Mouse (Mus musculus) E14TG2a.4 (cell line): ENCODE measurements around the gene Zic2.
"Not testable (repeated sequence)": the region's sequence is repeated elsewhere in the genome, so short reads cannot be mapped to it uniquely, and the experiment has no call there.

ENCODE experiments used
- H3K27me3 ChIP-seq: 2 replicates; pipeline ENCODE4 v1.6.1; 2014; ENCODE audit warnings: low read length, control low read depth; ENCODE audit not compliant: insufficient read depth
- H3K36me3 ChIP-seq: 2 replicates; pipeline ENCODE4 v1.6.1; 2014; ENCODE audit warnings: low read length, control low read depth; ENCODE audit not compliant: insufficient read depth
- H3K4me1 ChIP-seq: replicated peaks from 2 replicates; pipeline ENCODE4 v1.6.1; 2014; ENCODE audit warnings: low read depth, low read length, control low read depth
- H3K4me3 ChIP-seq: replicated peaks from 2 replicates; pipeline ENCODE4 v1.5.1; 2014; ENCODE audit warnings: mild to moderate bottlenecking, low read length
- H3K9me3 ChIP-seq: 2 replicates; pipeline ENCODE4 v1.6.1; 2014; ENCODE audit warnings: low read length, control low read depth
- CTCF ChIP-seq: conservative IDR thresholded peaks from 2 replicates; pipeline ENCODE4 v1.5.1; 2014; ENCODE audit warnings: low read length
- NANOG ChIP-seq: IDR thresholded peaks from 2 replicates; pipeline ENCODE4 v1.6.1; 2014; ENCODE audit warnings: borderline replicate concordance, low read length, mixed read lengths
- POU5F1 ChIP-seq: IDR thresholded peaks from 2 replicates; pipeline ENCODE4 v1.6.1; 2014; ENCODE audit warnings: low read length, borderline replicate concordance

Gene Zic2

DNA sequence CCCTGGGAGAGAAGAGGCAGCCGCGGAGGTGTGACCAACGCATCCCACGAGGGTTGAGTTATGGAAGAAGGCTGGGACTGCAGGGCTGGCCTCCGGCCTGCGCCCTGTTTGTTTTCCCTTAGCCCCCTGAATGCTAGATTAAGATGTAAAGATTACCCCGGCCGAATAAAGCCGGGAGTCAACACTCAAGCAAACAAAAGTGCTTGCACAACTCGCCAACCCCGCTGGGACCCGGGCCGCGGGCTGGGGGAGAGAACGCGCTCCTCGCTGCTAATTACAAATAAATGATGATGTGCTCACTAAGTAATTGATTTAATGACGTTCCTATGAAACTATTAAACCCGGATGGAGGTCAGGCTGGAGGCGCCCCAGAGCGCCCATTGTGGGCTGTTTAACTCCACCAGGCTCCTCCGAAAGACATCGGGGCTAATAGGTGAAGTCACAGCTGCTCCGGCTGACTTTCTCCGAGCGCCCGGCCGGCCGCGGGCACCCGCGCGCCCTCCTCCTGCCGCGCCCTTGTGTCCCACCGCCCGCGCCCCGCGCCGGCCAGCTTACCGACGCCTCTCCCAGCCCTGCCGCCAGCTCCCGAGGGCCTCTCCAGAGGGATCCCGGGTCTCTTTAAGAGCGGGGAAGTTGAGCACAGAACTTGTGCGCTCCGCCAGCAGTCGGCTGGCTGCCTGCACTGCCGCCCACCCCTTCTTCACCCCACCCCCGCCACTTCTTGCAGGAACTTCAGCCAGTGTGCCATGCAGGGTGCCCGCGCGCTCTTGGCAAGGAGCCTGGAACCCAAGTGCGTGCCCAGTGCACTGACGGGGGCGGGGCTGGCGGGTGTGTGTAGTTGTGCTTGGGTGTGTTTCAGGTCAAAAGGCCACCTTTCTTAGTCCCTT is 24.5 kb upstream of the Zic2 start, which contains the start of gene Gm5089:
Gene Gm5089, minus strand, starts transcription at position 620 of the 887 bp plus-strand sequence.
- Histone ChIP-seq H3K4me3 (peak within 1 kb of the TSS; percentile 75), H3K27me3 (peaks cover 51% of the 10 kb centered on the region), H3K9me3 (no peaks in the 10 kb centered on the region), H3K4me1 (peaks cover 50% of the 10 kb centered on the region), H3K36me3 (peaks cover 5% of the 10 kb centered on the region)
- no peak for TF ChIP-seq NANOG
- TF ChIP-seq POU5F1: no peak
- TF ChIP-seq CTCF: no peak

DNA sequence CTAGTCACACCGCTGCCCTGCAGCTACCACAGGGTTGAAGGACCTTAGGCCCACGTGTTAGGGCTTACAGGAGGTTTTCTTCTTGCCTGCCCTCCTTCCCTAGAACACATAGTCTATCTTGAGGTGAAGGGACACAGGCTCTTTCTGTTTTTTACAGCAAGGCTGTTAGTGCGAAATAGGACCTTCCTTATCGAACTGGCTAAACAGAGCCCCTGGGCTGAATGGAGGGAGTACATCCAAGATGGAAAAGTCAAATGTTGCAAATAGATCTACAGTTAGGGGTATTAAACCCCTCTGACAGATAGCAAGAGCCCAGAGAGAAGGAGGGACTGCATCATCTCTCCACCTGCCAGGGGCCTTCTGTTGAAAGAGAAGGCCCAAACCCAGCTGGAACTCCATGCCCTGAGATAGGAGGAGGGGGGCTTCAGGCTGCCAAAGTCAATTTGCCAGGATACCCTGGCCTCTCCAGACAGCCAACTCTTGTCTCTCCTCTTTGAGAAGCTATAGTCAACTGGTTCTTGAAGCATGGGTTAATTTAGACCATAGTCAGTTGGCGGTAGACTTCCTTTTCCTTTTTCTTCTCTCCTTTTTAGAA is 23.6 kb upstream of the Zic2 start:
- H3K4me3 ChIP-seq: peak overlapping the region; percentile 75
- peaks cover 51% of the 10 kb centered on the region for H3K27me3 ChIP-seq
- H3K9me3 ChIP-seq: no peaks in the 10 kb centered on the region
- TF ChIP-seq NANOG (no peak), POU5F1 (no peak), CTCF (no peak)
- H3K36me3 ChIP-seq: peaks cover 13% of the 10 kb centered on the region
- H3K4me1 ChIP-seq: peaks cover 54% of the 10 kb centered on the region

DNA sequence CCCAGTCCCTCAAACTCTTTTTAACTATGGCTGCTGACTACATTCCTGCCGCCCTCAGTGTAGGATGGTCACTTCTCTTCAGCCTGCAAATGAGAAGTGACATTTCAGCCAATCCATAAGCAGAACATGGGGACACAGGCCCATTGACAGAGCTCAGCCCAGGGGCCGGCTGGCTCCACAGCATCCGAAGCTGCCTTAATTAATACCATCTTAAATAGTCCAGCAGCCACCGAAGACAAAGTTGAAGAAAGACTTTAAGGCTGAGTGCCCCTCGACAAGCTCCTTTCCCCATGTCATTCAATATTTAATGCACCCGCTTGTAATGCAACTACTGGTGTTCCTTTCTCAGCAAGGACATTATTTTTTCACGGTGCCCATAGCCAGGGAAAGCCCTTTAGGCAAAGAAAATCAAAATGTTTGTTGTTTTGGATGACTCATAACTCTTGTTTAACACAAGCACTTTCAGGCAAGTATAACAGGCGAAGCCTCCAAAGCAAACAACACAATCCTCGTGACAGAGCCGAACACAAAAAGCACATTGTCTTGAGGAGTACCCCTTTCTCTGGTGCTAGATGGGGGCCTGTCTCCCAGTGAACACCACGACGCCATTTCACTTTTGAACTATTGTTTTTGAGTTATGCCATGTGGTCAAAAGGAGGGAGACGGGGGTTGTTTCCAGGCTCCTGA is 22.4 kb upstream of the Zic2 start:
- Histone ChIP-seq H3K4me1 (peaks cover 54% of the 10 kb centered on the region), H3K4me3 (0 out of 2 replicates have a peak overlapping the region, but pooled peaks have one; percentile 49), H3K27me3 (peaks cover 49% of the 10 kb centered on the region), H3K9me3 (no peaks in the 10 kb centered on the region), H3K36me3 (peaks cover 14% of the 10 kb centered on the region)
- TF ChIP-seq POU5F1: no peak
- no peak for TF ChIP-seq CTCF
- TF ChIP-seq NANOG: no peak

DNA sequence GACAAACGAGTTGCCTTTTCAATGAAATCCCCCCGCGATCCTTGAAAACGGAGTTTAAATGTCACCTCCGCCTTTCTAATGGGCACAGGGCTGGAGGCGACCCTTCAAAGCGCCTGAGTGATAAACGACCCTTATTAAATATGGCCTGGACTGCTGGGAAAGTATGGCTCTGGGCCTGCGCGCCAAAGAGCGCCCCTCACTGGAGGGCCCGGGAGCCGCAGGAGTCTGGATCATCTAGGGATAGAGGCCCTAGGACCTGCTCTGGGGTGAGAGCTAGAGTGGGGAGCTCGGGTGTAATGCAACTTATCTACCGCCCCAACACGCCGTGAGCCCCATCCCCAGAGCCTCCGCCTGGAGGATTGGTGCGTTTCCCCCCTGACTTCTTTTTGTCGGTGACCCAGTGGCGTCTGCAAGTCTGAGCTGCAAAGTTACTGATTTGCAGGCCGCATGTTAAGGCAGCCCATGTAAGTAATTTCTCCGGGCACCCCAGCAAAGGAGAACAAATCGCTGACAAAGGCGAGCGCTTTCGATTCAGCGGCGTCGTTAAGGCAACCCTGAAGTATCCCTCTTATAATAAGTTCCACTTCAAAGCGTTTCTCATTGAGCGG is 21.7 kb upstream of the Zic2 start:
- TF ChIP-seq NANOG (no peak), CTCF (peak; percentile 68), POU5F1 (no peak)
- Histone ChIP-seq H3K36me3 (peaks cover 20% of the 10 kb centered on the region), H3K4me3 (peak overlapping the region; percentile 49; the same call in 1 of the 2 replicates), H3K4me1 (peaks cover 54% of the 10 kb centered on the region), H3K27me3 (peaks cover 46% of the 10 kb centered on the region), H3K9me3 (no peaks in the 10 kb centered on the region)

DNA sequence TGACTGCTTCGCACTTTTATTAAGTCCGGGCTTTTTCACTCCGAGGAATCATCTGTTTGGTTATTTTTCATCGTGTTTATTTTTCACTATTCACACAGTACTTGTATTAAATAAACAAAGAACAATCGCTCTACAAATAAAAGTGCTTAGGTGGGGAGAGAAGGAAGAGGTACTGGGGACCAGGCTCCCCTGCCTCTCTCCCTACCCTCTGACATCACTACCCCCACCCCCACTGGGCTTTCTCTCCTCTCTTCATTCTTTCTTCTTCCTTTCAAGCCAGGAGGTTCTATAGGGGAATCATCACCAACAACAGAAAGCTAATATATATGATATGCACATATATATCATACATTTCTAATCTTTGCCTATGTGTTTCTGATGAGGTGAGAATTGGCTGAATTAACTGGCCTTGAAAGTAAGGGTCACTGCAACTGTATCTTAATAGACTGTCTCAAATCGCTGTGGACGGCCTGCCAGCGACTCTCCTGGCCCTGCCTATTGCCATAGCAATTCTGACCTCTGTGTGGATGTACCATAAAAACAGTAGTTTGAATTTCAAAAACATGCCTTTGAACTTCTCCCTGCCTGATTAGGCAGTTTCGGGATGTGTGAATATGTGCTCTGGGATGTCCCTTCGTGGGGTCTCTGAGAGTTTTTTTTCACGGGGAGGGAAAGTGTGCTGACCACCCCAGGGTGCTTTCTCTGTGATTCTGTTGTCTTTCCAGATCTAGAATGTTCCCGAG is 21.1 kb upstream of the Zic2 start:
- H3K36me3 ChIP-seq: peaks cover 25% of the 10 kb centered on the region
- peaks cover 54% of the 10 kb centered on the region for H3K4me1 ChIP-seq
- TF ChIP-seq POU5F1 (no peak), NANOG (no peak), CTCF (no peak)
- no peaks in the 10 kb centered on the region for H3K9me3 ChIP-seq
- H3K27me3 ChIP-seq: peaks cover 40% of the 10 kb centered on the region
- H3K4me3 ChIP-seq: no peak overlapping the region

DNA sequence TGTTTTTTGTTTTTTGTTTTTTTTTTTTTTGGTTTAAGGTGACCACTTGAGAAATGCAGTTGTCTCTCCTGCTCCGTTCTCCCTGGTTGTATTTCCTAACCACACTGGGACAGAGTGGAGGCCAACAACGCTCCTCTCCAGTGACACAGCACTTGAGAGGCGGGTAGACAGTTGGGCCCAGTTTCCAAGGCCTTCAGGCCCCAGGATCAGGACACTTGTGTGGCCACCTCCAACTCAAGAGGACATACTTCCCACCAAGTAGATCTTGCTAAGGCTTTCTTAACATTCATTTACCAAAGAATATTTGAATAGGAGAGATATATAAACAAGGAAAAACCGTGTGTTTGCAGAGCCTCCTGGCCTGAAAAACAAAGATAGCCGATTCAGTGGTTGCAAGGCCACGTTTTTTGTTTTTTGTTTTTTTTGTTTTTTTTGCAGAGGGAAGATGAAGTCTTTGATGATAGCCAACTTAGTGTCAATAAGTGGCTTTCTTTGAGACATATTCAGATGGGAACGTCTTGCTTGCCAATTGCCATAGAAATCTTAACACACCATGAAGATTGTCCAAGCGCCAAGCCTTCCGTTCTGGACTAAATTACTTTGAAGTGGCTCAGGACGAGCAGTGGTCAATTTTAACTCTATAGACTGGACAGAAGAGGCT is 20.2 kb upstream of the Zic2 start:
- Histone ChIP-seq H3K36me3 (peaks cover 34% of the 10 kb centered on the region), H3K27me3 (peaks cover 32% of the 10 kb centered on the region), H3K4me3 (no peak overlapping the region), H3K4me1 (peaks cover 52% of the 10 kb centered on the region), H3K9me3 (no peaks in the 10 kb centered on the region)
- TF ChIP-seq POU5F1 (no peak), CTCF (no peak), NANOG (no peak)

DNA sequence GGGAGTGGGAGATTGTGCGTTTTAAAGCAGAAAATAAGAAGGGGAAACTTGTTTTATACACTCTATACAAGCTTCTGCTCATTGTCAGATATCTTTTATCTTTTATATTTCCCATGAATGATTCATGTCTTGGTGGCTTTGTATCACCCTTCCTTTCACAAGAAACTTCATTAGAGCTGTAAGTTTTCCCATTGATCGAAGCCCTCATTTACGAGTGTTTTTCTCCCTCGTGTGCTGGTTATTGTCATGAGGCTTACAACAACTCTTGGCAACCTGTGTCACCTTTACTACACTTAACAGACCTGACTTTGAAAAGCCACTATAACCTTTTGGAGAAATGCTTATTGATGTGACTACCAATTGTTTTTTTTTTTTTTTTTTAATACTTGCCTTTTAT is 19.7 kb upstream of the Zic2 start:
- Histone ChIP-seq H3K4me3 (no peak overlapping the region), H3K9me3 (no peaks in the 10 kb centered on the region), H3K36me3 (peaks cover 39% of the 10 kb centered on the region), H3K27me3 (peaks cover 26% of the 10 kb centered on the region), H3K4me1 (peaks cover 51% of the 10 kb centered on the region)
- TF ChIP-seq POU5F1 (no peak), NANOG (no peak)

DNA sequence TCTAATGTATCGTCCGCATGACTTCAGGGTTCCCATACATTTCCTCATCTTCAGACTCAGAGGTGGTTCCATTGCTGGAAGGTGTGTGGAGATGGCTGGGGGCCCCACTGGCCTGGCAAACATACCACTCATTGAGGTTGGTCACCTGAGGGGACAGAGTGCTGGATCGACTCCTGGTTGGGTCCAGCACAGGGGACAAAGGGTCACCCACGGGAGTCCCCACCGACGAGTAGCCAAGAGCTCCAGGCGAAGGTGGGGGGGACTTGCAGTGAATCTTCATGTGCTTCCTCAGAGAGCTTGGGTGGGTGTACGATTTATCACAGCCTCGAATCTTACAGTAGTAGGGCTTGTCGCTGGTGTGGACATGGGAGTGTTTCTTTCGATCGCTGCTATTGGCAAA is 15.9 kb upstream of the Zic2 start:
- H3K9me3 ChIP-seq, H3K27me3 ChIP-seq, H3K4me3 ChIP-seq: not testable (repeated sequence)
- H3K36me3 ChIP-seq: peaks cover 65% of the 10 kb centered on the region
- H3K4me1 ChIP-seq: peaks cover 45% of the 10 kb centered on the region
